ENCODE assay signal across 7 mouse cellular contexts in the genomic region with DNA sequence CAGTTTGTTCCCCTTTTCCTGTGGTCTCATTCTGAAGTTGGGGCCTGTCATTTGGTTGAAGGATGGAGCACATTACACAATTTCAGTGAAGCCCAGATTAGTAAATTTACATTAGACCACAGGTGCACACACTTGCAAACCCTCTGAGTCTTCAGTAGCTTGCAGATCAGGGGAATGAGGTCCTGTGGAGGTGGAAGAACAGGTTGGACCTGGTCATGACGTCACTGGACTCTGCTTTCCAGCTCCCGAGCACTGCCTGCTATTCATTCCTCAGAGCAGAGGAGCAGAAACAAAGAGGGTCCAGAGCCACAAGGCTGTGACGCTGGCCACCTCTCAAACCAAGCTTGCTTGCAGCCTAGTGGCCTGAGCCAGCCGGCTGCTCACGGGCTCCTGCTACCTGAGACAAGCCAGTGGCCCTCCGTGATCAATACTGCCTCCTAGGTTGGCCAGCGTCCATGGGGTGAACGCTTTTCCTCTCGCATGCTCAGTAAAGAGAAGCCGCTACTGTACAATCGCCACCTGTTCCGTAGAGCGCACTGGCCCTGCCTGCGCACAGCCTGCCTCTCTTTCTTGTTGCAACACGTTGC.
DNase-seq lines count a peak whose midpoint lies in the region; ATAC-seq and TF ChIP-seq lines count a peak whose summit lies in the region.

No protein-coding gene starts in this region.

- no peaks in the 10 kb centered on the region for H3K9me3 ChIP-seq in forebrain, postnatal 0 days (ENCODE audit: low read length)
- no peaks in the 10 kb centered on the region for H3K9me3 ChIP-seq in midbrain, embryonic 12.5 days

- intact Hi-C loops in heart, adult 2 months (cut with DNase I) = no loop called here

- TF ChIP-seq EP300 in heart, adult 2 months (IDR thresholded peaks at IDR 0.05; ENCODE audit: insufficient read depth, low read depth, low read length) = no peak

- H3K79me2 ChIP-seq in heart, adult 2 months (replicated peaks; ENCODE audit: control insufficient read depth, insufficient read depth, low read length) = no peaks in the 10 kb centered on the region

- TF ChIP-seq POLR2A in heart, adult 2 months (IDR thresholded peaks at IDR 0.05; ENCODE audit: insufficient read depth, low read depth, low read length) = no peak

- no peak for TF ChIP-seq CTCF in forebrain, postnatal 0 days (IDR thresholded peaks at IDR 0.05; ENCODE audit: low read depth)
- TF ChIP-seq CTCF in heart, adult 2 months (IDR thresholded peaks at IDR 0.05) = no peak

- H3K4me1 ChIP-seq in forebrain, postnatal 0 days (ENCODE audit: insufficient read depth) = peaks cover 28% of the 10 kb centered on the region; the same call in 1 of the 2 replicates
- H3K4me1 ChIP-seq in midbrain, embryonic 12.5 days = peaks cover 86% of the 10 kb centered on the region
- no peaks in the 10 kb centered on the region for H3K4me1 ChIP-seq in heart, adult 2 months (ENCODE audit: control insufficient read depth, insufficient read depth, low read length)

- ATAC-seq in forebrain, postnatal 0 days = no peak
- ATAC-seq in midbrain, embryonic 12.5 days (ENCODE audit: low FRiP score, low read depth) = no peak

- H3K27me3 ChIP-seq in forebrain, postnatal 0 days (ENCODE audit: insufficient read depth, low read length) = no peaks in the 10 kb centered on the region
- no peaks in the 10 kb centered on the region for H3K27me3 ChIP-seq in midbrain, embryonic 12.5 days
- H3K27me3 ChIP-seq in heart, adult 2 months (ENCODE audit: control insufficient read depth, insufficient read depth, low read length) = no peaks in the 10 kb centered on the region

- 17% methylated on average over 15 of the region's 15 CpGs for WGBS in forebrain, postnatal 0 days
- WGBS in midbrain, embryonic 12.5 days = 28% methylated on average over 15 of the region's 15 CpGs
- WGBS in heart, adult 2 months = 87% methylated on average over 15 of the region's 15 CpGs

- peak overlapping the region; percentile 14 for H3K4me3 ChIP-seq in forebrain, postnatal 0 days (ENCODE audit: low read depth, low read length)
- H3K4me3 ChIP-seq in midbrain, embryonic 12.5 days = peak overlapping the region; percentile 36
- no peak overlapping the region for H3K4me3 ChIP-seq in heart, adult 2 months

- DNase-seq in embryo, embryonic 10.5 days (ENCODE audit: low spot score) = peak; percentile 54
- DNase-seq in forebrain, postnatal 0 days = peak; percentile 58
- peak; percentile 74 to 76 for DNase-seq in kidney, postnatal 36 days
- DNase-seq in heart, adult 2 months = no peak
- no peak for DNase-seq in gastrocnemius, postnatal 10 days
- DNase-seq in left cerebral cortex, adult 8-10 months (ENCODE audit: low spot score in 2 of 2) = no peak

- no peaks in the 10 kb centered on the region for H3K36me3 ChIP-seq in forebrain, postnatal 0 days (ENCODE audit: insufficient read depth)
- H3K36me3 ChIP-seq in midbrain, embryonic 12.5 days = 0 out of 2 replicates have a peak, but pooled peaks cover 2% of the 10 kb centered on the region
- no peaks in the 10 kb centered on the region for H3K36me3 ChIP-seq in heart, adult 2 months (ENCODE audit: control insufficient read depth, insufficient read depth, low read length)

- H3K27ac ChIP-seq in forebrain, postnatal 0 days (ENCODE audit: low read depth, low read length) = peak overlapping the region; percentile 62
- H3K27ac ChIP-seq in midbrain, embryonic 12.5 days (replicated peaks) = peak overlapping the region; percentile 96
- no peak overlapping the region for H3K27ac ChIP-seq in heart, adult 2 months

- peak overlapping the region; percentile 45 for H3K4me2 ChIP-seq in forebrain, postnatal 0 days (ENCODE audit: low read depth)
- peak overlapping the region; percentile 52 for H3K4me2 ChIP-seq in midbrain, embryonic 12.5 days (replicated peaks)

- peak overlapping the region; percentile 47 for H3K9ac ChIP-seq in forebrain, postnatal 0 days
- peak overlapping the region; percentile 48 for H3K9ac ChIP-seq in midbrain, embryonic 12.5 days (replicated peaks)
- no peak overlapping the region for H3K9ac ChIP-seq in heart, adult 2 months (ENCODE audit: low read depth, low read length)

Comparison
In these comparisons a context has a peak if more than half of its experiments do, and no peak if none do; other contexts are left out.
1. DNase-seq: peak in embryo, embryonic 10.5 days (single experiment), forebrain, postnatal 0 days (single experiment) and kidney, postnatal 36 days (2 of 2); none in heart, adult 2 months (0 of 2), gastrocnemius, postnatal 10 days (single experiment) and left cerebral cortex, adult 8-10 months (0 of 2).